Mouse (Mus musculus): ENCODE data around the gene Ttc39b.

The Ttc39b gene

GRCm38 (mm10) chr4:83182178-83183068 is 141.6 kb downstream of the Ttc39b start:
- peak; percentile 24 for DNase-seq

DNA sequence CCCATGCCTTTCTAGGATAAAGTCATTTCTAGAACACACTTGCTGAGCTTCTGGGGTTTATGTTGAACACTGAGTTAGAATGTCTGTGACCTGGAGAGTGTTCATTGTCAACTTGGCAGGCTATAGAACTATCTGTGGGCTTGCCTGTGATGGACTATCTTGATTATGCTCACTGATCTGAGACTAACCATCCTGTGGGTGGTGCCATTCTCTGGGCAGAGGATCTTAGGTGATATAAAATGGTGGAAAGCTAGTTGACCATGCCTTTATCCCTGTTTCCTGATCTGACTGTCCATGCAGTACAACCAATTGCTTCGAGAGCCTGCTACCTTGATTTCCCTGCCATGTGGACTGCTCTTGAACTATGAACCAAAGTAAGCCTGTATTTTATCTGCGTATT is 146.6 kb downstream of the Ttc39b start:
- no peak for DNase-seq

GRCm38 (mm10) chr4:83174946-83175345 is 149.1 kb downstream of the Ttc39b start:
- DNase-seq: no peak

DNA sequence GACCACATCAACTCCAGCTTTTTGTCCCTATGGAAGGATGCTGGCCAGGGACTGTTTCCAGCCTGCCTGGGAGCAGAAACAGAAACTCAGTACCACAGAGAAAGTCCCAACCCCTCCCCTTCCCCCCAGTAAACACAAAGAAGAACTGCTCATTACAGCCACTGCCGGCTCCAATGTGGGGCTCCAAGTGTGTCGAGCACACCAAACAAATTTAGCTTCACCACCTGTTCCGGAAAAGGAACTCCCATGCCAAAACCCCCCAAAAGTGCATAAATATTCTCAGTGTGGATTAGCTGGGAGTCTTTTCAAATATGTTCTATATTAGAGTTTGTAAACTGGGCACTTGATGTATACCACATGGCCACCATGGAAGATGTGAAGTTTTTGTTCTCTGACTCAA is 151.8 kb downstream of the Ttc39b start:
- DNase-seq: no peak

- DNase-seq: no peak
Observed at GRCm38 (mm10) chr4:83170741-83171140, 153.3 kb downstream of the Ttc39b start.

Measured in lung, postnatal 10 days (tissue).